14 mouse cellular contexts compared by ENCODE assay signal in genomic region chr11:61059691-61060457, GRCm38 (mm10). TPM values are rescaled to one million over a fixed set of nuclear protein-coding genes. Genes with fewer than 3 reads are reported as not detected.
A peak's percentile ranks its signal among the peaks of the same experiment; 100 is the strongest.
DNase-seq lines count a peak whose midpoint lies in the region; ATAC-seq lines count a peak whose summit lies in the region.
"Had no signal": no experiment of that assay in that cellular context is flagged by ENCODE, and none has a peak within 500 bp of the region (broad histone marks: within the 10 kb centered on the region; RNA-seq: fewer than 3 reads in every experiment).

No protein-coding gene starts in this region.

- H3K4me2 ChIP-seq in heart, embryonic 11.5 days = no peak overlapping the region
- H3K4me2 ChIP-seq in heart, embryonic 16.5 days (ENCODE audit: low read depth, low read length) = peak overlapping the region; percentile 26; the same call in 1 of the 2 replicates
- H3K4me2 ChIP-seq: hindbrain, embryonic 12.5 days; limb, embryonic 15.5 days had no signal

- ATAC-seq in heart, embryonic 11.5 days (replicated peaks; ENCODE audit: insufficient number of reproducible peaks, low FRiP score, low TSS enrichment) = no peak
- ATAC-seq in heart, embryonic 16.5 days (replicated peaks; ENCODE audit: extremely low read depth, insufficient read depth, low FRiP score) = peak; percentile 79

- no peaks in the 10 kb centered on the region for H3K36me3 ChIP-seq in heart, embryonic 11.5 days (ENCODE audit: control insufficient read depth, insufficient read depth, low read length)
- no peaks in the 10 kb centered on the region for H3K36me3 ChIP-seq in heart, embryonic 16.5 days (ENCODE audit: control insufficient read depth, insufficient read depth)
- H3K36me3 ChIP-seq: forebrain, embryonic 10.5 days; G1E; hindbrain, embryonic 12.5 days; limb, embryonic 15.5 days had no signal

- peaks cover 12% of the 10 kb centered on the region; the same call in 1 of the 2 replicates for H3K4me1 ChIP-seq in heart, embryonic 11.5 days (ENCODE audit: control insufficient read depth, insufficient read depth, low read length)
- H3K4me1 ChIP-seq in heart, embryonic 16.5 days (ENCODE audit: control insufficient read depth, insufficient read depth, low read length) = peaks cover 28% of the 10 kb centered on the region
- H3K4me1 ChIP-seq: forebrain, embryonic 10.5 days; hindbrain, embryonic 12.5 days had no signal

- no peaks in the 10 kb centered on the region for H3K9me3 ChIP-seq in heart, embryonic 11.5 days (replicated peaks; ENCODE audit: control insufficient read depth, low read length)
- no peaks in the 10 kb centered on the region for H3K9me3 ChIP-seq in heart, embryonic 16.5 days (replicated peaks; ENCODE audit: control insufficient read depth, low read length)
- H3K9me3 ChIP-seq: forebrain, embryonic 10.5 days; G1E; hindbrain, embryonic 12.5 days; limb, embryonic 15.5 days; megakaryocyte, embryonic 14.5 days had no signal

- WGBS in heart, embryonic 11.5 days (ENCODE audit: insufficient replicate concordance) = 45% methylated on average over 10 of the region's 10 CpGs
- 25% methylated on average over 10 of the region's 10 CpGs for whole genome bisulfite sequencing in heart, embryonic 16.5 days

- peak; percentile 44 for DNase-seq in heart, adult 18-20 months
- DNase-seq in Muller cell, postnatal 12 days (ENCODE audit: inconsistent ontology term) = peak; percentile 56
- peak; percentile 75 for DNase-seq in cerebellum, adult 9-10 months
- DNase-seq in right cerebral cortex, postnatal 25 days = no peak
- no peak for DNase-seq in urinary bladder, postnatal 10 days (ENCODE audit: low spot score)
- DNase-seq in urinary bladder, adult 18-20 months (ENCODE audit: low spot score in 2 of 2) = no peak

- H3K27me3 ChIP-seq in heart, embryonic 11.5 days (ENCODE audit: control insufficient read depth, insufficient read depth, low read length) = no peaks in the 10 kb centered on the region
- no peaks in the 10 kb centered on the region for H3K27me3 ChIP-seq in heart, embryonic 16.5 days (ENCODE audit: control insufficient read depth, insufficient read depth, low read length)
- H3K27me3 ChIP-seq: hindbrain, embryonic 12.5 days; limb, embryonic 15.5 days had no signal

- no peak overlapping the region for H3K27ac ChIP-seq in heart, embryonic 11.5 days (ENCODE audit: low read depth, low read length)
- H3K27ac ChIP-seq in heart, embryonic 16.5 days (ENCODE audit: low read length) = peak overlapping the region; percentile 85
- H3K27ac ChIP-seq: forebrain, embryonic 10.5 days; hindbrain, embryonic 12.5 days; layer of hippocampus, adult 2 months; limb, embryonic 15.5 days had no signal

- H3K4me3 ChIP-seq in heart, embryonic 11.5 days (ENCODE audit: low read depth, low read length) = no peak overlapping the region
- H3K4me3 ChIP-seq in heart, embryonic 16.5 days (ENCODE audit: low read length) = no peak overlapping the region
- H3K4me3 ChIP-seq: forebrain, embryonic 10.5 days; hindbrain, embryonic 12.5 days; layer of hippocampus, adult 2 months; limb, embryonic 15.5 days; megakaryocyte, embryonic 14.5 days had no signal

- H3K9ac ChIP-seq in heart, embryonic 11.5 days (ENCODE audit: low read depth, low read length) = no peak overlapping the region
- H3K9ac ChIP-seq in heart, embryonic 16.5 days (ENCODE audit: low read length) = peak overlapping the region; percentile 23; the same call in 1 of the 2 replicates
- H3K9ac ChIP-seq: hindbrain, embryonic 12.5 days; limb, embryonic 15.5 days had no signal

RNA-seq across cellular contexts. Expression of gene Kcnj12, which starts 37.5 kb away (rescaled TPM):
- 10 to 100 TPM; 22.1 to 23.4 TPM for total RNA-seq in heart, adult 18-20 months (2021)
- polyA plus RNA-seq in heart, embryonic 11.5 days (2014; fragmentation: Nextera tagmentation; extraction: Ambion mirVana) = 1.5 and 2.0 TPM in 2 replicates
- 5.7 and 5.9 TPM in 2 replicates for polyA plus RNA-seq in heart, embryonic 16.5 days (2015; fragmentation: Nextera tagmentation; extraction: Ambion mirVana)
- total RNA-seq: G1E had no signal
- polyA plus RNA-seq: G1E had no signal

Comparison
In these comparisons a context has a peak if more than half of its experiments do, and no peak if none do; other contexts are left out.
1. DNase-seq: peak in heart, adult 18-20 months (2 of 2), Muller cell, postnatal 12 days (single experiment) and cerebellum, adult 9-10 months (single experiment); none in right cerebral cortex, postnatal 25 days (single experiment), urinary bladder, postnatal 10 days (single experiment) and urinary bladder, adult 18-20 months (0 of 2).